Mouse (Mus musculus): Measurements from ENCODE around the gene Nkx2-3. TPM values are rescaled to one million over a fixed set of nuclear protein-coding genes. Genes with fewer than 3 reads are reported as not detected.
A peak's percentile ranks its signal among the peaks of the same experiment; 100 is the strongest.

The Nkx2-3 gene
- polyA plus RNA-seq, 1 experiment = 0.18 TPM

- no peak overlapping the region for H3K4me3 ChIP-seq (replicated peaks)
- no peak for TF ChIP-seq FLI1 (IDR thresholded peaks at IDR 0.05; ENCODE audit: low read length)
- TF ChIP-seq GATA1 (IDR thresholded peaks at IDR 0.05; ENCODE audit: borderline replicate concordance, low read length) = no peak
- H3K4me1 ChIP-seq = peaks cover 44% of the 10 kb centered on the region
- H3K36me3 ChIP-seq (replicated peaks; ENCODE audit: low read length) = no peaks in the 10 kb centered on the region
- H3K9me3 ChIP-seq = no peaks in the 10 kb centered on the region
- H3K27me3 ChIP-seq (replicated peaks) = peaks cover 97% of the 10 kb centered on the region
Measured at GRCm38 (mm10) chr19:43605666-43606551, 6.2 kb upstream of the Nkx2-3 start.

GRCm38 (mm10) chr19:43606552-43607530 lies 5.3 kb upstream of the Nkx2-3 start:
- Histone ChIP-seq H3K27me3 (replicated peaks) (peaks cover 97% of the 10 kb centered on the region), H3K4me3 (replicated peaks) (peak overlapping the region; percentile 42), H3K9me3 (no peaks in the 10 kb centered on the region), H3K4me1 (peaks cover 47% of the 10 kb centered on the region), H3K36me3 (replicated peaks; ENCODE audit: low read length) (no peaks in the 10 kb centered on the region)
- TF ChIP-seq FLI1 (IDR thresholded peaks at IDR 0.05; ENCODE audit: low read length) = no peak

GRCm38 (mm10) chr19:43607842-43608680 lies 4.1 kb upstream of the Nkx2-3 start:
- H3K27me3 ChIP-seq (replicated peaks) = peaks cover 97% of the 10 kb centered on the region
- no peak for TF ChIP-seq FLI1 (IDR thresholded peaks at IDR 0.05; ENCODE audit: low read length)
- TF ChIP-seq GATA1 (IDR thresholded peaks at IDR 0.05; ENCODE audit: borderline replicate concordance, low read length) = no peak

GRCm38 (mm10) chr19:43608711-43609457 lies 3.2 kb upstream of the Nkx2-3 start:
- Histone ChIP-seq H3K27me3 (replicated peaks) (peaks cover 97% of the 10 kb centered on the region), H3K9me3 (no peaks in the 10 kb centered on the region), H3K4me3 (replicated peaks) (no peak overlapping the region), H3K36me3 (replicated peaks; ENCODE audit: low read length) (no peaks in the 10 kb centered on the region), H3K4me1 (peaks cover 63% of the 10 kb centered on the region)
- TF ChIP-seq FLI1 (IDR thresholded peaks at IDR 0.05; ENCODE audit: low read length) = no peak
- TF ChIP-seq GATA1 (IDR thresholded peaks at IDR 0.05; ENCODE audit: borderline replicate concordance, low read length) = no peak

More at GRCm38 (mm10) chr19:43607842-43608680, 4.1 kb upstream of the Nkx2-3 start:
- Histone ChIP-seq H3K4me1 (peaks cover 59% of the 10 kb centered on the region), H3K4me3 (replicated peaks) (peak overlapping the region; percentile 80), H3K9me3 (no peaks in the 10 kb centered on the region), H3K36me3 (replicated peaks; ENCODE audit: low read length) (no peaks in the 10 kb centered on the region)

GRCm38 (mm10) chr19:43609458-43610330 lies 2.4 kb upstream of the Nkx2-3 start:
- peaks cover 97% of the 10 kb centered on the region for H3K27me3 ChIP-seq (replicated peaks)
- peak overlapping the region; percentile 86 for H3K4me3 ChIP-seq (replicated peaks)
- no peaks in the 10 kb centered on the region for H3K36me3 ChIP-seq (replicated peaks; ENCODE audit: low read length)
- peaks cover 66% of the 10 kb centered on the region for H3K4me1 ChIP-seq
- no peaks in the 10 kb centered on the region for H3K9me3 ChIP-seq
- TF ChIP-seq FLI1 (IDR thresholded peaks at IDR 0.05; ENCODE audit: low read length) = no peak
- TF ChIP-seq GATA1 (IDR thresholded peaks at IDR 0.05; ENCODE audit: borderline replicate concordance, low read length) = no peak

- H3K36me3 ChIP-seq (replicated peaks; ENCODE audit: low read length) = no peaks in the 10 kb centered on the region
- H3K27me3 ChIP-seq (replicated peaks) = peaks cover 97% of the 10 kb centered on the region
- TF ChIP-seq FLI1 (IDR thresholded peaks at IDR 0.05; ENCODE audit: low read length) = no peak
- TF ChIP-seq GATA1 (IDR thresholded peaks at IDR 0.05; ENCODE audit: borderline replicate concordance, low read length) = no peak
- peak overlapping the region; percentile 86 for H3K4me3 ChIP-seq (replicated peaks)
- no peaks in the 10 kb centered on the region for H3K9me3 ChIP-seq
- H3K4me1 ChIP-seq = peaks cover 73% of the 10 kb centered on the region
Measured at GRCm38 (mm10) chr19:43610341-43610848, 1.7 kb upstream of the Nkx2-3 start.

- Histone ChIP-seq H3K36me3 (replicated peaks; ENCODE audit: low read length) (no peaks in the 10 kb centered on the region), H3K9me3 (no peaks in the 10 kb centered on the region), H3K27me3 (replicated peaks) (peaks cover 97% of the 10 kb centered on the region), H3K4me3 (replicated peaks) (peak overlapping the region; percentile 81), H3K4me1 (peaks cover 80% of the 10 kb centered on the region)
- TF ChIP-seq GATA1 (IDR thresholded peaks at IDR 0.05; ENCODE audit: borderline replicate concordance, low read length) (no peak), FLI1 (IDR thresholded peaks at IDR 0.05; ENCODE audit: low read length) (no peak)
Measured at GRCm38 (mm10) chr19:43611110-43611509, 1.0 kb upstream of the Nkx2-3 start.

GRCm38 (mm10) chr19:43611561-43611960 lies 564 bp upstream of the Nkx2-3 start:
- no peak for TF ChIP-seq FLI1 (IDR thresholded peaks at IDR 0.05; ENCODE audit: low read length)
- TF ChIP-seq GATA1 (IDR thresholded peaks at IDR 0.05; ENCODE audit: borderline replicate concordance, low read length) = no peak
- H3K36me3 ChIP-seq (replicated peaks; ENCODE audit: low read length) = no peaks in the 10 kb centered on the region
- H3K4me1 ChIP-seq = peaks cover 82% of the 10 kb centered on the region
- peak overlapping the region; percentile 88 for H3K4me3 ChIP-seq (replicated peaks)
- H3K27me3 ChIP-seq (replicated peaks) = peaks cover 97% of the 10 kb centered on the region
- no peaks in the 10 kb centered on the region for H3K9me3 ChIP-seq
